Mouse (Mus musculus): Measurements from ENCODE around the gene Tigd3. TPM values are rescaled to one million over a fixed set of nuclear protein-coding genes. Genes with fewer than 3 reads are reported as not detected.

The Tigd3 gene
- 0.85 and 0.88 TPM in 2 replicates for polyA plus RNA-seq (2021; fragmentation: Nextera tagmentation)
- long read RNA-seq, experiment 1, partial matches to known transcripts, result 0 of 1 reads
- long read RNA-seq, experiment 1, other reads (novel, unspliced or antisense), result 0 of 1 reads
- long read RNA-seq, experiment 2, partial matches to known transcripts, result 0 of 6 reads
- long read RNA-seq, experiment 2, other reads (novel, unspliced or antisense), result 0 of 6 reads

DNA sequence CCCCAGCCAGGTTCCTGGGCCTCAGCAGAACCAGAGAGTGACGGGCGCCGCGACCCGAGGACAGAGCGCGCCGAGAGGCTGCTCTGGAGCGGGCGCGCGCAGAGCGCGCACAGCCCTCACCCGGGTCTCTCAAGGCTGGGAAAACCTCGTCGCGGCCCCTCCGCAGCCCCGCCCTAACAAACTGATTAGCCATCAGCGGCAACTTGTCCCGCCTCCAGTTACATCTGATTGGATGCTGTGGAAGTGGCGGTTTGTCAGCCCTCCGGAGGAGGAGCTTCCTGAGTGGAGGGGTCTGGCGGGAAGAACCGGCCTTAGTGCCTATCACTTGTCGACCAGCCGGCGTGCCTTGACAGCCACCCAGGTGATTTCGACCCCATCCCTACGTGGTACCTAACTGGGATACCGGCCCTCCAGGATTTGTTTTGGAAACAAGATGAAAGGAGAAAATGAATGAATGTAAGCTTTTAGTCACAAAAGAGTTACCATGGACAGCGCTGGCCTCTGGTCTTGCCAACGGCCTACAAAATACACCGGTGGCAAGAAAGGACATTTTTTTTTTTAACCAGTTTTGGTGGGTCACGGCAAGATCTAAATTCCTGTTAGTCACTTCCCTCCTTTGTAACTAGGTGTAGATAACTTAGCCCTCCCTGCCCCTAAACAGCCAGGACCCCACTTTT lies at the start of gene Tigd3:
TSS of gene Tigd3 (minus strand) at position 148 of the 677 bp plus-strand sequence.

GRCm38 (mm10) chr19:5924713-5925093 lies 30.8 kb upstream of the Tigd3 start, which contains the start of gene Cdc42ep2:
TSS of gene Cdc42ep2 (minus strand) at chr19:5924816.

GRCm38 (mm10) chr19:5913007-5913719 lies 19.2 kb upstream of the Tigd3 start, which contains the start of gene Dpf2:
TSS of gene Dpf2 (minus strand) at chr19:5913010.

GRCm38 (mm10) chr19:5877618-5878361 lies 16.2 kb downstream of the Tigd3 start, which contains the start of gene Slc25a45:
TSS of gene Slc25a45 (plus strand) at chr19:5877808.

GRCm38 (mm10) chr19:5874969-5875480 lies 18.9 kb downstream of the Tigd3 start, which contains the start of gene Frmd8:
TSS of gene Frmd8 (minus strand) at chr19:5875274.

Other genes with a start within 250 kb of the Tigd3 start
- 7.2 and 9.3 TPM in 2 replicates for gene Sipa1, start 230.4 kb downstream of the Tigd3 start, polyA plus RNA-seq (2021; fragmentation: Nextera tagmentation)
- gene Map3k11, start 205.4 kb downstream of the Tigd3 start, polyA plus RNA-seq (2021; fragmentation: Nextera tagmentation), result 6.1 and 6.9 TPM in 2 replicates
- gene Pcnx3, start 205.2 kb downstream of the Tigd3 start, polyA plus RNA-seq (2021; fragmentation: Nextera tagmentation), result 6.7 and 8.1 TPM in 2 replicates
- 0.65 and 0.82 TPM in 2 replicates for gene Kcnk7, start 189.8 kb downstream of the Tigd3 start, polyA plus RNA-seq (2021; fragmentation: Nextera tagmentation)
- 9.6 and 11.4 TPM in 2 replicates for gene Ehbp1l1, start 167.8 kb downstream of the Tigd3 start, polyA plus RNA-seq (2021; fragmentation: Nextera tagmentation)
- gene Fam89b, start 164.5 kb downstream of the Tigd3 start, polyA plus RNA-seq (2021; fragmentation: Nextera tagmentation), result 13.9 and 17.1 TPM in 2 replicates
- gene Ltbp3, start 153.2 kb downstream of the Tigd3 start, polyA plus RNA-seq (2021; fragmentation: Nextera tagmentation), result 2.5 and 4.3 TPM in 2 replicates
- 53.3 and 62.2 TPM in 2 replicates for gene Scyl1, start 122.7 kb downstream of the Tigd3 start, polyA plus RNA-seq (2021; fragmentation: Nextera tagmentation)
- gene Frmd8, start 18.9 kb downstream of the Tigd3 start, polyA plus RNA-seq (2021; fragmentation: Nextera tagmentation), result 14.0 and 15.8 TPM in 2 replicates
- 0.98 and 1.3 TPM in 2 replicates for gene Slc25a45, start 16.3 kb downstream of the Tigd3 start, polyA plus RNA-seq (2021; fragmentation: Nextera tagmentation)
- 36.4 and 37.3 TPM in 2 replicates for gene Dpf2, start 18.9 kb upstream of the Tigd3 start, polyA plus RNA-seq (2021; fragmentation: Nextera tagmentation)
- 8.6 and 11.3 TPM in 2 replicates for gene Cdc42ep2, start 30.7 kb upstream of the Tigd3 start, polyA plus RNA-seq (2021; fragmentation: Nextera tagmentation)
- 2.8 and 2.9 TPM in 2 replicates for gene Pola2, start 70.1 kb upstream of the Tigd3 start, polyA plus RNA-seq (2021; fragmentation: Nextera tagmentation)
- gene Slc22a20, start 92.0 kb upstream of the Tigd3 start, polyA plus RNA-seq (2021; fragmentation: Nextera tagmentation), result not detected in 2 replicates
- gene Capn1, start 121.7 kb upstream of the Tigd3 start, polyA plus RNA-seq (2021; fragmentation: Nextera tagmentation), result 1.8 and 2.2 TPM in 2 replicates
- gene Syvn1, start 152.4 kb upstream of the Tigd3 start, polyA plus RNA-seq (2021; fragmentation: Nextera tagmentation), result 36.6 and 44.8 TPM in 2 replicates
- 51.5 and 58.6 TPM in 2 replicates for gene Mrpl49, start 163.6 kb upstream of the Tigd3 start, polyA plus RNA-seq (2021; fragmentation: Nextera tagmentation)
- gene Fau, start 163.7 kb upstream of the Tigd3 start, polyA plus RNA-seq (2021; fragmentation: Nextera tagmentation), result 3,358 and 3,673 TPM in 2 replicates
- 85.4 and 98.5 TPM in 2 replicates for gene Znhit2, start 167.0 kb upstream of the Tigd3 start, polyA plus RNA-seq (2021; fragmentation: Nextera tagmentation)
- gene Tm7sf2, start 174.2 kb upstream of the Tigd3 start, polyA plus RNA-seq (2021; fragmentation: Nextera tagmentation), result 14.6 and 16.9 TPM in 2 replicates
- 77.5 and 93.8 TPM in 2 replicates for gene Vps51, start 183.1 kb upstream of the Tigd3 start, polyA plus RNA-seq (2021; fragmentation: Nextera tagmentation)
- not detected in 2 replicates for gene Tmem262, start 185.9 kb upstream of the Tigd3 start, polyA plus RNA-seq (2021; fragmentation: Nextera tagmentation)
- 0.39 TPM in 1 of 2 replicates, not detected in the other for gene Gm28374, start 188.1 kb upstream of the Tigd3 start, polyA plus RNA-seq (2021; fragmentation: Nextera tagmentation)
- gene Zfpl1, start 190.8 kb upstream of the Tigd3 start, polyA plus RNA-seq (2021; fragmentation: Nextera tagmentation), result 66.0 and 69.1 TPM in 2 replicates
- 0.09 and 0.10 TPM in 2 replicates for gene Cdca5, start 190.8 kb upstream of the Tigd3 start, polyA plus RNA-seq (2021; fragmentation: Nextera tagmentation)
- not detected in 2 replicates for gene AC131692.1, start 200.3 kb upstream of the Tigd3 start, polyA plus RNA-seq (2021; fragmentation: Nextera tagmentation)
- gene Naaladl1, start 211.6 kb upstream of the Tigd3 start, polyA plus RNA-seq (2021; fragmentation: Nextera tagmentation), result 0.09 TPM in 1 of 2 replicates, not detected in the other
- 43.5 and 44.1 TPM in 2 replicates for gene Sac3d1, start 224.5 kb upstream of the Tigd3 start, polyA plus RNA-seq (2021; fragmentation: Nextera tagmentation)
- 66.8 and 74.4 TPM in 2 replicates for gene Snx15, start 234.2 kb upstream of the Tigd3 start, polyA plus RNA-seq (2021; fragmentation: Nextera tagmentation)
- 0.24 TPM in 1 of 2 replicates, not detected in the other for gene Batf2, start 246.8 kb upstream of the Tigd3 start, polyA plus RNA-seq (2021; fragmentation: Nextera tagmentation)
- gene Arl2, start 247.4 kb upstream of the Tigd3 start, polyA plus RNA-seq (2021; fragmentation: Nextera tagmentation), result 169 and 184 TPM in 2 replicates